Comparison of ENCODE assay signal across 21 mouse cellular contexts in genomic region chr4:22482118-22482517, GRCm38 (mm10). TPM values are rescaled to one million over a fixed set of nuclear protein-coding genes. Genes with fewer than 3 reads are reported as not detected.
A peak's percentile ranks its signal among the peaks of the same experiment; 100 is the strongest.
DNase-seq lines count a peak whose midpoint lies in the region; ATAC-seq and TF ChIP-seq lines count a peak whose summit lies in the region.
"Had no signal": no experiment of that assay in that cellular context is flagged by ENCODE, and none has a peak within 500 bp of the region (broad histone marks: within the 10 kb centered on the region; RNA-seq: fewer than 3 reads in every experiment).

No protein-coding gene starts in this region.

- no peaks in the 10 kb centered on the region for H3K36me3 ChIP-seq in forebrain, embryonic 10.5 days (replicated peaks)
- H3K36me3 ChIP-seq in forebrain, embryonic 16.5 days (ENCODE audit: control insufficient read depth, insufficient read depth): no peaks in the 10 kb centered on the region
- H3K36me3 ChIP-seq in hindbrain, postnatal 0 days (ENCODE audit: insufficient read depth, low read length): no peaks in the 10 kb centered on the region
- no peaks in the 10 kb centered on the region for H3K36me3 ChIP-seq in neural tube, embryonic 12.5 days
- H3K36me3 ChIP-seq in intestine, embryonic 15.5 days: no peaks in the 10 kb centered on the region
- H3K36me3 ChIP-seq: embryonic facial prominence, embryonic 15.5 days; heart, embryonic 10.5 days; liver, embryonic 13.5 days had no signal

- H3K4me2 ChIP-seq in forebrain, embryonic 16.5 days (ENCODE audit: low read length): peak overlapping the region; percentile 56
- peak overlapping the region; percentile 90 for H3K4me2 ChIP-seq in hindbrain, postnatal 0 days (ENCODE audit: low read depth, low read length)
- peak overlapping the region; percentile 72 for H3K4me2 ChIP-seq in neural tube, embryonic 12.5 days (replicated peaks)
- H3K4me2 ChIP-seq in intestine, embryonic 15.5 days (replicated peaks): no peak overlapping the region
- H3K4me2 ChIP-seq: embryonic facial prominence, embryonic 15.5 days; liver, embryonic 13.5 days had no signal

- no peak for TF ChIP-seq CTCF in hindbrain, postnatal 0 days (IDR thresholded peaks at IDR 0.05; ENCODE audit: low read depth)

- H3K27me3 ChIP-seq in forebrain, embryonic 10.5 days (ENCODE audit: poor library complexity, severe bottlenecking): peaks cover 98% of the 10 kb centered on the region
- H3K27me3 ChIP-seq in forebrain, embryonic 16.5 days (replicated peaks; ENCODE audit: control insufficient read depth, insufficient read depth, low read length): no peaks in the 10 kb centered on the region; the same call in 1 of the 2 replicates
- no peaks in the 10 kb centered on the region for H3K27me3 ChIP-seq in hindbrain, postnatal 0 days (ENCODE audit: insufficient read depth, low read length)
- H3K27me3 ChIP-seq in neural tube, embryonic 12.5 days (replicated peaks): no peaks in the 10 kb centered on the region
- H3K27me3 ChIP-seq in intestine, embryonic 15.5 days (replicated peaks): peaks cover 61% of the 10 kb centered on the region

- H3K4me1 ChIP-seq in forebrain, embryonic 10.5 days: peaks cover 58% of the 10 kb centered on the region
- H3K4me1 ChIP-seq in forebrain, embryonic 16.5 days (replicated peaks; ENCODE audit: control insufficient read depth, insufficient read depth, low read length): peaks cover 33% of the 10 kb centered on the region
- no peaks in the 10 kb centered on the region for H3K4me1 ChIP-seq in hindbrain, postnatal 0 days (ENCODE audit: insufficient read depth, low read length)
- H3K4me1 ChIP-seq in neural tube, embryonic 12.5 days: peaks cover 27% of the 10 kb centered on the region
- H3K4me1 ChIP-seq in intestine, embryonic 15.5 days (replicated peaks): peaks cover 6% of the 10 kb centered on the region
- H3K4me1 ChIP-seq: liver, embryonic 13.5 days had no signal

- peak overlapping the region; percentile 87; the same call in 1 of the 2 replicates for H3K4me3 ChIP-seq in forebrain, embryonic 10.5 days
- peak overlapping the region; percentile 41 for H3K4me3 ChIP-seq in forebrain, embryonic 16.5 days (replicated peaks; ENCODE audit: low read length)
- 0 out of 2 replicates have a peak overlapping the region, but pooled peaks have one; percentile 61 for H3K4me3 ChIP-seq in hindbrain, postnatal 0 days (ENCODE audit: low read length)
- peak overlapping the region; percentile 29 for H3K4me3 ChIP-seq in neural tube, embryonic 12.5 days
- no peak overlapping the region for H3K4me3 ChIP-seq in intestine, embryonic 15.5 days (replicated peaks)
- H3K4me3 ChIP-seq: embryonic facial prominence, embryonic 15.5 days; heart, embryonic 10.5 days; liver, embryonic 13.5 days; megakaryocyte, embryonic 14.5 days had no signal

- no peak for ATAC-seq in forebrain, embryonic 16.5 days
- ATAC-seq in hindbrain, postnatal 0 days: no peak
- ATAC-seq in neural tube, embryonic 12.5 days (ENCODE audit: low FRiP score, low read depth): no peak
- no peak for ATAC-seq in megakaryocyte-erythroid progenitor cell, adult 5-6 weeks (replicated peaks; ENCODE audit: low FRiP score, low TSS enrichment, poor library complexity, severe bottlenecking)
- no peak for ATAC-seq in megakaryocyte progenitor cell, adult 5-6 weeks (replicated peaks; ENCODE audit: poor library complexity)
- ATAC-seq in intestine, embryonic 15.5 days: no peak

- no peak overlapping the region for H3K27ac ChIP-seq in forebrain, embryonic 10.5 days
- H3K27ac ChIP-seq in forebrain, embryonic 16.5 days (ENCODE audit: low read length): peak overlapping the region; percentile 14; the same call in 1 of the 2 replicates
- H3K27ac ChIP-seq in hindbrain, postnatal 0 days: no peak overlapping the region
- no peak overlapping the region; the same call in 1 of the 2 replicates for H3K27ac ChIP-seq in neural tube, embryonic 12.5 days
- H3K27ac ChIP-seq in intestine, embryonic 15.5 days: no peak overlapping the region
- H3K27ac ChIP-seq: embryonic facial prominence, embryonic 15.5 days; heart, embryonic 10.5 days; liver, embryonic 13.5 days had no signal

- H3K9ac ChIP-seq in forebrain, embryonic 16.5 days (replicated peaks; ENCODE audit: low read depth, low read length): peak overlapping the region; percentile 35
- no peak overlapping the region for H3K9ac ChIP-seq in hindbrain, postnatal 0 days (replicated peaks; ENCODE audit: low read length)
- H3K9ac ChIP-seq in neural tube, embryonic 12.5 days: peak overlapping the region; percentile 63; the same call in 1 of the 2 replicates
- H3K9ac ChIP-seq in intestine, embryonic 15.5 days: no peak overlapping the region
- H3K9ac ChIP-seq: embryonic facial prominence, embryonic 15.5 days; liver, embryonic 13.5 days had no signal

- no peaks in the 10 kb centered on the region for H3K9me3 ChIP-seq in forebrain, embryonic 10.5 days
- H3K9me3 ChIP-seq in forebrain, embryonic 16.5 days (ENCODE audit: control insufficient read depth, low read length): no peaks in the 10 kb centered on the region
- H3K9me3 ChIP-seq in hindbrain, postnatal 0 days (ENCODE audit: low read length): no peaks in the 10 kb centered on the region
- H3K9me3 ChIP-seq in neural tube, embryonic 12.5 days: no peaks in the 10 kb centered on the region
- no peaks in the 10 kb centered on the region for H3K9me3 ChIP-seq in intestine, embryonic 15.5 days
- H3K9me3 ChIP-seq: embryonic facial prominence, embryonic 15.5 days; heart, embryonic 10.5 days; liver, embryonic 13.5 days; megakaryocyte, embryonic 14.5 days had no signal

- no peak for DNase-seq in forebrain, embryonic 10.5 days (ENCODE audit: extremely low spot score, low spot score)
- no peak for DNase-seq in hindbrain, postnatal 0 days (ENCODE audit: low spot score)
- DNase-seq: cerebellum, adult 11-12 months; gastrocnemius, postnatal 25 days; heart, postnatal 36 days; kidney, adult 18-20 months; kidney, postnatal 4 days; layer of hippocampus, postnatal 36 days; liver, embryonic 13.5 days; right cerebral cortex, adult 18-20 months; thymus, postnatal 36 days had no signal

- 32% methylated on average over 2 of the region's 2 CpGs for WGBS in forebrain, embryonic 10.5 days
- 49% methylated on average over 2 of the region's 2 CpGs for WGBS in forebrain, embryonic 16.5 days
- 49% methylated on average over 2 of the region's 2 CpGs for WGBS in hindbrain, postnatal 0 days
- 21% methylated on average over 2 of the region's 2 CpGs for WGBS in neural tube, embryonic 12.5 days
- 25% methylated on average over 2 of the region's 2 CpGs for WGBS in intestine, embryonic 15.5 days

RNA-seq across cellular contexts. Expression of gene Pou3f2, which starts 6.0 kb away (rescaled TPM):
- 13.3 and 14.6 TPM in 2 replicates for polyA plus RNA-seq in forebrain, embryonic 10.5 days (2016; fragmentation: Nextera tagmentation; extraction: Ambion mirVana)
- 48.1 and 58.3 TPM in 2 replicates for polyA plus RNA-seq in forebrain, embryonic 16.5 days (2015; fragmentation: Nextera tagmentation; extraction: Ambion mirVana)
- total RNA-seq in hindbrain, postnatal 0 days (2014; rRNA removed): 17.9 and 19.4 TPM in 2 replicates
- polyA plus RNA-seq in hindbrain, postnatal 0 days (2015; fragmentation: Nextera tagmentation; extraction: Ambion mirVana): 13.8 and 14.6 TPM in 2 replicates
- 31.9 and 40.0 TPM in 2 replicates for polyA plus RNA-seq in neural tube, embryonic 12.5 days (2016; fragmentation: Nextera tagmentation; extraction: Ambion mirVana)
- not detected in 2 replicates for total RNA-seq in megakaryocyte-erythroid progenitor cell, adult 5-6 weeks (2014; fragmentation: Nextera tagmentation)
- total RNA-seq in megakaryocyte-erythroid progenitor cell, adult 5-6 weeks (2017): not detected in 2 replicates
- not detected in 2 replicates for total RNA-seq in megakaryocyte progenitor cell, adult 5-6 weeks (2015)
- total RNA-seq in megakaryocyte progenitor cell, adult 5-6 weeks (2017): not detected in 2 replicates
- 0.04 and 0.09 TPM in 2 replicates for polyA plus RNA-seq in intestine, embryonic 15.5 days (2015; fragmentation: Nextera tagmentation; extraction: Ambion mirVana)
- total RNA-seq: common myeloid progenitor, adult 5-6 weeks; gastrocnemius, postnatal 25 days; heart, postnatal 36 days had no signal
- polyA plus RNA-seq: C2C12 had no signal

Comparison
In these comparisons a context has a peak if more than half of its experiments do, and no peak if none do; other contexts are left out.
1. H3K9ac ChIP-seq: peak in forebrain, embryonic 16.5 days (single experiment) and neural tube, embryonic 12.5 days (single experiment); none in hindbrain, postnatal 0 days (single experiment) and intestine, embryonic 15.5 days (single experiment).
2. RNA of gene Pou3f2, which starts 6.0 kb away (polyA plus RNA-seq): 48.1 to 58.3 TPM in forebrain, embryonic 16.5 days, 31.9 to 40.0 TPM in neural tube, embryonic 12.5 days, 13.8 to 14.6 TPM in hindbrain, postnatal 0 days and 13.3 to 14.6 TPM in forebrain, embryonic 10.5 days; 0.04 to 0.09 TPM in intestine, embryonic 15.5 days; every median in the first group is over 10 times any median in the second.